Mouse (Mus musculus) splenic B cell, adult 2 months (primary cell): Measurements from ENCODE around the gene Polr3b.

Source experiments
- DNase-seq: peaks from one replicate; pipeline ENCODE4 v3.0.0-alpha.2; 2011; ENCODE audit warnings: low read depth, low spot score
- H3K27me3 ChIP-seq: 2 replicates; pipeline ENCODE4 v1.6.1; 2012; ENCODE audit warnings: mild to moderate bottlenecking, low read length, moderate library complexity, mixed read lengths; ENCODE audit not compliant: control insufficient read depth, poor library complexity, insufficient read depth, severe bottlenecking
- H3K36me3 ChIP-seq: 2 replicates; pipeline ENCODE4 v1.6.1; 2012; ENCODE audit warnings: mild to moderate bottlenecking, low read length, moderate library complexity, mixed read lengths; ENCODE audit not compliant: control insufficient read depth, poor library complexity, insufficient read depth, severe bottlenecking

Gene Polr3b

DNA sequence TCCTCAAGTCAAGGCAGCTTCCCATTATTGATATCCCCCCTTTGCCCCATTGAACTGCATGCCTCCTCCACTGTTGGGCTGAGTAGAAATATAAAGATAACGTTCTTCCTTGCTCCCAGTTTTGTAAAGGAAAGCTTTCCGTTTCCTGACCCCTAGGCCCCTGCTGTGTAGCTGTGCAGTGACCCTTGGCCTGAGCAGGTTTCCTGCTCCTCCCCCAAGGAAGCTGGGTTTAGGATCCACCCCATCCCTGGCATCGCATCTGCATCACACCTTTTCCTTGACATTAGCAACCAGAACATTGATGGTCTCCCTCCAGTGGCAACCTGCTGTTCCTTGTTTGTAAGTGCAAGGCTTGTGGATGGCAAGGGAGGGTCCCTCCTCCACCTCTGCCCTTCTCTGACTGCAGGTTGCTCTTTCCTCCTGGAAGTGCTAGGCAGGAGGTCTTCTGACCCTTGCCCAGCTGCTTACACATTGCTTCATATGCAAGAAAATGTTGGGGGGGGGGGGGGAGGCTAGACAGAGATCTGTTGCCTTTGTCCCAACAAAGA, 43.7 kb downstream of the Polr3b start:
- DNase-seq, result no peak
- Histone ChIP-seq H3K27me3 (no peaks in the 10 kb centered on the region), H3K36me3 (peaks cover 15% of the 10 kb centered on the region; the same call in 1 of the 2 replicates)

DNA sequence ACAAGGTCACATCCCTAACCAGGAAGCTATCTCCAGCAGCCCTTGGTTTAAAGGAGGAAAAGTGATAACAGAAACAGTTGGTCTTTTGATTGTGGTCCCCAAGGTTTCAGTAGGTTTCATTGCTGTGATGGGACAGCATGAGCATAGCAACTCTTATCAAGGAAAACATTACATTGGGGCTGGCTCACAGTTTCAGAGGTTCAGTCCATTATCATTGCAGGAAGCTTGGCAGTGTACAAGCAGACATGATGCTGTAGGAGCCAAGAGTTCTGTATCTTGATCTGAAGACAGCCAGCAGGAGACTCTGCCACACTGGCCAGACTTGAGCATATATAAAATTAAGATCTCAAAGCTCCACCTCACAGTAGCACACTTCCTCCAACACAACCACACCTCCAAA, 53.6 kb downstream of the Polr3b start:
- H3K27me3 ChIP-seq, result no peaks in the 10 kb centered on the region
- no peak for DNase-seq
- peaks cover 26% of the 10 kb centered on the region for H3K36me3 ChIP-seq

DNA sequence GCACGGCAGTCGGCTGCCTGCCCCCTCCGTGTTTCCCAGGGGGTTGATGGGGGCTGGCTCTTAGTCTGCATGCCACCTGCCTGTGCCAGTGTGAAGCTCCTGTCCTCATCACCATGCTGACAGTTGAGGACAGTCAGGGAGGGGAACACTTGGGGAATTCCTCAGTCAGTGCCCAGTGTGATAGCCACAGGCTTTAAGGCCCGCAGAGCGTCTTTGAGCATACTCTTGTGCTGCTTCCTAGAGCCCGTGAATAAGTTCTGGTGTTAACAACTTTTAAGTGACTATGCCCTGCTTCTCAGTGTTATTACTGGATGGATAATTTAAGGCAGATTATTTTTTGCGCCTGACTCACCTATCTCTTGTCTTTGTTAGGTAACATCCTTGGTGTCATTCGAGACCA, 54.4 kb downstream of the Polr3b start:
- no peak for DNase-seq
- H3K36me3 ChIP-seq, result peaks cover 24% of the 10 kb centered on the region
- H3K27me3 ChIP-seq, result no peaks in the 10 kb centered on the region

DNA sequence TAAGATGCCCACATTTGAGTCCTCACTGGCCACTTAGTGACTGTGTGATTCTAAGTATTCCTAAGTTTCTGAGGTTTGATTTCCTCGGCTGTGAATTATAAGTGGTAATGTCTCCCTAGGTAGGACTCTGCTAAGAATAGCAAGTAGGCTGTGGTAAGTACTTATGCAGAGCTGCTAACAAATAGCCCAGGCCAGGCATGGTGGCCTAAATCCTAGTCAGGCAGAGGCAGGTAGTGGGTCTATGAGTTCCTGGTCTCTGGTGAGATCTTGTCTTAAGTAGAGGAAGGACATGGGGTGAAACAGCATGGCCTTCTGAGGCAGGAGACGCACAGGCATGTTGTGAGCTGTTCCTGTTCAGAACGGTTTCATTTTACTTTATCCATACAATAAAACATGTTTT, 55.8 kb downstream of the Polr3b start:
- no peak for DNase-seq
- peaks cover 24% of the 10 kb centered on the region for H3K36me3 ChIP-seq
- H3K27me3 ChIP-seq, result no peaks in the 10 kb centered on the region

DNA sequence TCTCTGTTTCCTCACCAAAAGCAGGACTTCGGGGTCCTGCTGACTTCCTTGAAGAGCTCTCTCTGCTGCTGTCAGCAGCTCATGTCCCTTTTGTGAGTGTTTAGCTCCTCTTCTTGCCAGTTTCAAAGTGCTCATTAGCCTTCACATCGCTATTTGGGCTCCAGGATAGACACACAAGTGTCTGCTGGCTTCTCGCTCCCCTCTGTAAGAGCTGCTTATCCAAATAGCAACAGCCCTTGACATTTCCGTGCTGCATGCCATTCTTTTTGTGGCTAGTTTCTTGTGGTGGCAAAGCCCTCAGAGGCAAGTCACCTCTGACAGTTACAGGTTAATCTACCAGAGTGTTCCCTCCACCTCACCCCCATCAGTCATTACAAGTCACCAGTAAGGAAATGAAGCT, 56.3 kb downstream of the Polr3b start:
- no peak for DNase-seq
- no peaks in the 10 kb centered on the region for H3K27me3 ChIP-seq

DNA sequence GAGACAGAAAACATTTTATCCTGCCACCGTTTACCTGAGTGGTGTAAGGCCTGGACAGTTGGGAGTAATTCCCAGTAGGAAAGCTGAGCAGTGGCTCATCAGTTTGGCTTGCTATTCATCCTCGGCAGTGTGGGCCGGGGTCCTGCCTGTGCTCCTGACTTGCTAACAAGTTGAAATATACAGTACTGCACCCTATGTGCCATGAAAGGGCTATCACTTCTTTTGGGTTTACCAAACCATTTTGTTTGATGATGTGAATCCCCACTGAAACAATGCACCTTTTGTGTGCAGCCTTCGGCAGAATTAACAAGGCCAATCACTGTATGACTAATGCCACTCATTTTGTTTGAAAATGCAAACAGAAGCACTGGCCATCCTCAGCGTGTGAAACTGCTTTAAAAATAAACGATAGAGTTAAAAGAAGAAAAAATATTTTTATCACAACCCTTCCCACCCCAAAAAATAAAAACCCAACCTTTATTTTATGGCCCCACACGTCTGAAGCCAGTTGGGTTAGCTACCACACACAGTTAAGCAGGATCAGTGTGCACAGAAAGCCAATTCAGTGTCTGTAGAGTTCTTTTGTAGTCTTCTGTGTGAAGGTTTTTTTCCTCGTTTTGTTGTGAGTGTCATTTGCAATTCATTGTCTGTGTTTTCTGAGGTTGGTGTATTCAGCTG, 63.5 kb downstream of the Polr3b start:
- Histone ChIP-seq H3K27me3 (no peaks in the 10 kb centered on the region), H3K36me3 (peaks cover 9% of the 10 kb centered on the region)
- DNase-seq, result no peak

More for the DNA sequence above, 56.3 kb downstream of the Polr3b start:
- H3K36me3 ChIP-seq, result peaks cover 22% of the 10 kb centered on the region

DNA sequence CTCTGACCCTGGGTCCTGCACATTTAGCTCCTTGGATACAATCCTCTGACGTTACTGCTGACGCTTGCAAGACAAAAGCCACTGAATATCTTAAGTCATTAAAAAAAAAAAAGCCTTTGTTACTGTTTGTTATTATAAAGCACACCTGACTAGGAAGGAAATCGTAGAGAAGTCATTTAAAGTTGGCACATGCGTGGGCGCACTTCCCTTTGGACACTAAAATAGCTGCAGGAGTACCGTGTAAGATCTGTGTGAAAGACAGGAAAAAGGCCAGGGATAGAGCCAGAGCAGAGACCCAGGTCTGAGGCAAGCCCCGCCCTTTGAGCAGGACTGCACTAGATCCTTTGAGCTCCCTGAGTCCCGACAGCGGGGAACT, 64.0 kb downstream of the Polr3b start:
- Histone ChIP-seq H3K27me3 (no peaks in the 10 kb centered on the region), H3K36me3 (peaks cover 9% of the 10 kb centered on the region)
- DNase-seq, result no peak

DNA sequence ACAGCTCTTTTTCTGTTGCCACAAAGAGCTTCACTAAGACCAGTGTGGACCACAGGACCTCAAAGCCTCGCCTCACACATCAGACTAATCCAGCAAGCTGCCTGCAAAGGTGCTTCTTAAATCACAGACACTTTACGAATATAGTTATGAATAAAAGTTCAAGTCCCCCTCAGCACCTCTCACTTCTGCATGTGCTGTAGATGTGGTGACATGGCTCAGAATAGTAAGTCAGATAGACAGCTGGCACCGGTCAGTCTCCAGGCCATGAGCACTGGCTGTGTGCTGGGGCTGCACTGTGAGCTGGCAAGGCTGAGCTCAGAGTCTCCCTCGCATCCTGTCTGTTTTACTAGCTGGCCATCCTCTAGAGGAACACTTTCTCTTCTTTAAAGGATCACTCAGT, 64.6 kb downstream of the Polr3b start:
- DNase-seq, result no peak

DNA sequence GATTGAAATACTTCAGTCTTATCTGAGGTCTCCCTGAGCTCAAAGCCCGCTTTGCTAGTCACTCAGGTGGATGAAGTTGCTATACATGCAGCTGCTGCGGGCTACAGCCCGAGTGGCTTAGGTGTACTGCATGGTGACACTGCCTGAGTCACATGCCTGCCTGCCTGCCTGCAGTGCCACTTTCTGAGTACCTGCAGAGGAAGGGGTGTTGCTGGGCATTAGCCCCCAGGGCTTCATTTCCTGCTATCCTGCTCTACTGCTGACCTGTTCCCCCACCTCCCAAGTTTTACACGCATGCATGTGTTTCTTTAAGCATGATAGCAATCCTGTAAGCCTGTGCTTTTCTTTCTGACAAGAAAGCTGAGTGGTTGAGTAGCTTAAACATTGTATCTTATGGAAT, 65.6 kb downstream of the Polr3b start:
- Histone ChIP-seq H3K27me3 (no peaks in the 10 kb centered on the region), H3K36me3 (peaks cover 9% of the 10 kb centered on the region)
- DNase-seq, result no peak

More for the DNA sequence above, 64.6 kb downstream of the Polr3b start:
- no peaks in the 10 kb centered on the region for H3K27me3 ChIP-seq
- peaks cover 9% of the 10 kb centered on the region for H3K36me3 ChIP-seq

DNA sequence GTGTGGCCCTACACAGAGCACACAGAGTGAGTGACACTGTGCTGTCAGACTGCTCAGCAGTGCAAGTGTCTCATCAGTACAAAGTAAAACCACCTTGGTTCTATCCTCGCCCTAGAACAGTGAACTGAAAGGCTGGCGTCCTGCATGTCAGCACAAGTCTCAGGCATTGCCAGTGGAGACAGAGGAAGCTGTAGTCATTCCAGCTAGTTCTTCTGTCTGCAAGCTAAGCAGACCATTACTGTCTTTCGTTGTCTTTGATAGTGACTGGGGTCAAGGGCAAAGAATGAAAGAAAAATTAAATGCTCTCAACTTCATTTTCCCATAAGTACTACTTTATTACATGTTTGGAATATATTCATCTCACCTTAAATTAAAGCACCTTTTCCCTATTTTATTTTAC, 67.8 kb downstream of the Polr3b start:
- no peaks in the 10 kb centered on the region for H3K27me3 ChIP-seq
- DNase-seq, result no peak
- peaks cover 9% of the 10 kb centered on the region for H3K36me3 ChIP-seq

DNA sequence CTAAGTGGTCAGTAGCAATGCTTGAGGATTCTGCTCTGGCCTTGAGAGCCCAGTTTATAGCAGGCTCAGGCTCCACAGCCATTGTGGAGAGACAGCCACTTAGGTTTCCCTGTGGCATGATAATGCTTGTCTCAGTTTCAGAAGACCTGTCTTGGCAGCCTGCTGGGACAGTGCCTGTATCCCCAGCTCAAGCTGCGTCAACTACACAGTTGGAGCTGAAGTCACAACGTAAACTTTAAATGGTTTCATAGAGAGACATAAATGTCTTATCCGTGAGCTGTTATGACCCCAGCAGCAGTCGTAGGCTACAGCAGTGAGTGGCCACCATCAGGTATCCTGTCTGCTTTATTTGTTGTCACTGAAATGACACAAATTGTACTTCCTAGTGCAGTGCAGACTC, 68.7 kb downstream of the Polr3b start:
- peaks cover 8% of the 10 kb centered on the region for H3K36me3 ChIP-seq
- DNase-seq, result no peak
- H3K27me3 ChIP-seq, result no peaks in the 10 kb centered on the region

DNA sequence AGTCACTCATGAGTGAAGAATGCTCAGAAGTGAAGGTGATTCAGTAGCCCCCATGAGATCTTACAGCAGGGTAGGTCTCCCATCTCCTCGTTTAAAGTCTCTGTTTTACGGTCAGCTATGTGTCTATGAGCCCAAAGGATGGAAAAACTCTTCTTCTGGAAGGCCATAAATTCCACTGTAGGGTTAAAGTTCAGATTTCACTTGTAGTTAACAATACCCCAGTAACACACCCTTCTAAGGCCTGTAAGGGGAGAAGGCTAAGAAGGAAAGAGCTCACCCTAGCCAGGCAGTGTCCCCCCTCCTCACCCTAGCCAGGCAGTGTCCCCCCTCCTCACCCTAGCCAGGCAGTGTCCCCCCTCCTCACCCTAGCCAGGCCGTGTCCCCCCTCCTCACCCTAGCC, 69.6 kb downstream of the Polr3b start:
- H3K36me3 ChIP-seq, result peaks cover 6% of the 10 kb centered on the region
- no peak for DNase-seq
- no peaks in the 10 kb centered on the region for H3K27me3 ChIP-seq

DNA sequence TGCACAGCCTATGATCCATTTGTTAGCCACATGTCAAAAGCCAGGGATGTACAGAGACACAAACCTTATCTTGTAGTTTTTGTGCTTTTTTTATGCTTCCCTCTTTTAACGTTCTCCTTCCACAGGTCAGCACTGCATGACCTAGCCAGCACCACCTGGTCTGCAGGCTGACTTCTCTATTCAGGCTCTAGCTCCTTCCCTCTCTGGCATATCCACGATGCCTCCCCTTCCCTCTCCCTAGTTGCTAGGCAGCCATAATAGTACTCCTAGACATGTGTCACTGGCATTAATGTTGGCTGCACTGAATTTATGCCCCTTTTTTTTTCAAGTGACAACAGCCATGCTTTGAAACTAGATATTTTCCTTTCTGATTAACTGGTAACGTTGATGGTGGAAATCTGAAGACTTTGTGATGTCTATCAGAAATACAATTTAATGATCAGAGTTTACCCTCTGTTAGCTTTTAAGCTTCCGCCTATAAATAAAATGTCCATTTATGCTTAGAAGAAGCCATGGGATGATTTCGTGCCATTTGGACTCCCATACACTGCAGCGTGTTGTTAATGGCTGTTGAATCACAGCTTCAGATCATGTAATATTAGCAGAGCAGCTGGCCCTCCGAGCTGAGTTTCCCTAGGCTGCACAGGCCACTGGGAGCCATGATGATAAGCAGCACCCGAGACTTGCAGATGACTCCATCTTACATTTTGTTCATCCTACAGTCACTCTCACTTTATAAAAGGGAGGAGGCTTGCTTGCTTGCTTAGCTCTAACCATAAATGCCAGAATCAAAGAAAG, 71.9 kb downstream of the Polr3b start:
- no peak for DNase-seq
- H3K36me3 ChIP-seq, result peaks cover 2% of the 10 kb centered on the region
- no peaks in the 10 kb centered on the region for H3K27me3 ChIP-seq

DNA sequence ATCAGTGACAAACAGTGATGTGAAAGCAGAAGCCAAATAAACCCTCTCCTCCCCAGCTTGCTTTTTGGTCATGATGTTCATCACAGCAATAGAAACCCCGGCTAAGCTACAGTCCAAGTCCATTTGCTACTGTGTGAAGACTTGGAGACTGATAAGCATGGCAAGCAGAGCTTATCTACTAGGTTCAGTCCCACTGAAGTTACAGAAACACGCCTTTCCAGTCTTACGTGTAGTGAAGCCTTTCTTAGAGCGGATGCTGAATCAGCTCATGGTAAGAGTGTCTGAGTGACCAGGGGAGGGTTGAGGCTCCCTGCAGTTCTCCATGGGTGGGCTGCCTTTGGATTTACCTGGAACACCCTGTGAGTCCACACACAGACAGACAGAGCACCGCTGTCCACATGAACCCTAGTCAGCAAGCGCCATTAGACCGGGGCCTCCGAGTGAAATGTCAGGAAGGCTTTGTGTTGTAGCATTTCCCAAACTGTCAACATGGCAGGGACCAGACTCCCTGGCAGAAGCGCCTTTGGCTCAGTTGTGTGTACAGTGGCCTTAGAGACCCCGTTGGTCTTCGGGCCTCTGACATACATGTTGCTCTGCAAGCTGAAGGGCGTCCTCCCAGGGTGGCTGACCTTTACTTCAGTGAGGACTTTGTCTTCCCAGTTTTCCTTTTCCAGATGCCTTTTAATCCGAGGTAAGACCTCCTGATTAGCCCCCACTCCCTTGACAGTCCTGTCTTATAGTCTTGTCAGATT, 78.3 kb downstream of the Polr3b start:
- H3K27me3 ChIP-seq, result no peaks in the 10 kb centered on the region
- no peak for DNase-seq

DNA sequence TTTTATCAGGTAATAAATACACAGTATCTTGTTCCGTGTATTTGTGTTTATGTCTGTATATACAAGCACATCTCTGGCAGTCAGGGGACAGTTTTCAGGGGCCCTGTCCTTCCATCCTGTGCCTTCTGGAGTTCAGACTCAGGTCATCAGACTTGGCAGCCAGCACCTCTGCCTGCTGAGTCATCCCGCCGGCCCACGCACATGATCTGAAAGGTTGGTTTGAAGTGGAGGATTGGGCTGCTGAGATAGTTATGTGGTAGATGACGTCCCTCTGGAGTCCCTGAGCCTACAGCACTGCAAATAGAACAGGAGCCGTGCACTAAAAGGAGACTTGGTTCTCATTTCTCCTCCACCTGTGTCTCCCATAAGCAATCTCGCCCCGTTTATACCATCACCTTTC, 79.0 kb downstream of the Polr3b start:
- Histone ChIP-seq H3K36me3 (peaks cover 14% of the 10 kb centered on the region), H3K27me3 (no peaks in the 10 kb centered on the region)
- DNase-seq, result no peak

More for the DNA sequence above, 78.3 kb downstream of the Polr3b start:
- H3K36me3 ChIP-seq, result peaks cover 14% of the 10 kb centered on the region
